Mouse (Mus musculus) kidney, adult 2 months (tissue): ENCODE measurements around the gene Pla2g5. TPM values are rescaled to one million over a fixed set of nuclear protein-coding genes. Genes with fewer than 3 reads are reported as not detected.

Experiments used
- DNase-seq: peaks from one replicate; pipeline ENCODE4 v3.0.0; 2021
- H3K27ac ChIP-seq: fragments of 200-500 bp; 2 replicates; pipeline ENCODE4 v1.5.1; 2012; ENCODE audit warnings: low read depth, low read length, control low read depth, inconsistent platforms; ENCODE audit not compliant: insufficient read depth
- H3K27me3 ChIP-seq: fragments of 200-500 bp; replicated peaks from 2 replicates; pipeline ENCODE4 v1.6.1; 2012; ENCODE audit warnings: mild to moderate bottlenecking, moderate library complexity, low read length, inconsistent platforms; ENCODE audit not compliant: control insufficient read depth, insufficient read depth
- H3K36me3 ChIP-seq: fragments of 200-500 bp; 2 replicates; pipeline ENCODE4 v1.6.1; 2012; ENCODE audit warnings: mild to moderate bottlenecking, moderate library complexity, low read length, inconsistent platforms; ENCODE audit not compliant: control insufficient read depth, insufficient read depth
- H3K4me1 ChIP-seq: fragments of 200-500 bp; 2 replicates; pipeline ENCODE4 v1.6.1; 2011; ENCODE audit warnings: low read length; ENCODE audit not compliant: control insufficient read depth, insufficient read depth
- H3K4me3 ChIP-seq: fragments of 200-500 bp; 2 replicates; pipeline ENCODE4 v1.5.1; 2011; ENCODE audit warnings: mild to moderate bottlenecking, low read depth, low read length, control low read depth; ENCODE audit not compliant: insufficient read depth
- CTCF ChIP-seq: fragments of 200-500 bp; conservative IDR thresholded peaks from 2 replicates; pipeline ENCODE4 v1.5.1; 2011; ENCODE audit warnings: low read depth, mild to moderate bottlenecking, control low read depth, low read length, moderate library complexity, mixed read lengths; ENCODE audit not compliant: insufficient read depth, insufficient read length
- POLR2A ChIP-seq: fragments of 200-500 bp; IDR thresholded peaks from one replicate; pipeline ENCODE4 v1.6.1; 2011; ENCODE audit warnings: low read depth, low read length, control low read depth
- WGBS: fragments of 180-500 bp; shearing (Covaris S2); methylation state at CpG from one replicate; pipeline ENCODE4 v1.1.7; 2018; 5-methylcytosine and 5-hydroxymethylcytosine counted together
- polyA plus RNA-seq: library from polyadenylated mRNA; depleted of rRNA; stranded (reverse); fragments of >200 nt; gene quantifications from 2 replicates; pipeline ENCODE4 v1.2.3, GENCODE M21; 2012; rRNA removed

Gene Pla2g5
- polyA plus RNA-seq, 1 experiment, result 63.0 TPM

DNA sequence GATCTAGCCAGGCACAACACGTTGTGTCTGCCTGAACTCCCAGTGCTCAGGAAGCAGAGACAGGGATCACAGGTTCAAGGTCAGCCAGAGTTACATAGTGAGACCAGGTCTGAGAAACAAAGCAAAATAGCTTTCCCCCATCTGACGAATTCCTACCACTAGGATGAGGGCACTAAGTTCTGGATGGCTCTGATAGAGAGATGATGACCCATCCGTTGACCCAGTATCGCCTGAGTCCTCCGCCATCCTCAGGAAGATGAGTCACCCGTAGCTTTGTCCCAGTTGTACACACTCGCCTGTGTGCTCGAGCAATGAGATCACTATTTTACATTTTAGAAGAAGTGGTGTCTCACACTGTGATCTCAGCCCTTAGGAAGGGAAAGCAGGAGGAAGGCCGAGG, 101.0 kb downstream of the Pla2g5 start:
- H3K27me3 ChIP-seq, result no peaks in the 10 kb centered on the region
- H3K36me3 ChIP-seq, result no peaks in the 10 kb centered on the region
- no peak for DNase-seq
- H3K27ac ChIP-seq, result no peak overlapping the region
- 58% methylated on average over 9 of the region's 9 CpGs for WGBS
- no peaks in the 10 kb centered on the region for H3K4me1 ChIP-seq
- no peak overlapping the region for H3K4me3 ChIP-seq
- TF ChIP-seq CTCF (no peak), POLR2A (no peak)

DNA sequence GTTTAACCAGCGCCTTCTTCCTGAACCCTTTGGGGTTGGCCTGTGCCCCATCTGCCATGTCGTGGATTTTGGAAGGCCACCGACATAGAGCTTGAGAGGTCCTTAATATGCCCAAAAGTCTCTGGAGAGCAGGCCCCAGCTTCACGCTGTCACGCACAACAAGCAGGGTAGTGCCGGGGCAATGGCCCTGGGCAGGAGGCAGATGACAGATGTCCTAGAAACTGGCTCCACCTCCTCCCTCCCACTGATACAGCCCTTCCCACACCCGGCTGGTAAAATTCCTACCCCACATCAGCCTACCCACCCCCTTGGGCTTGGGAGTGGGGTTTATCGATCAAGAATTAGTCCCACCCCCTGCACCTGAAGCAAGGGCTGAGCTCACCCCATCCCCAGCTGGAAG, 105.9 kb downstream of the Pla2g5 start, which contains the start of gene Pla2g2f:
Gene Pla2g2f, minus strand, starts transcription at position 211 of the 400 bp plus-strand sequence.
- 78% methylated on average over 8 of the region's 8 CpGs for WGBS

DNA sequence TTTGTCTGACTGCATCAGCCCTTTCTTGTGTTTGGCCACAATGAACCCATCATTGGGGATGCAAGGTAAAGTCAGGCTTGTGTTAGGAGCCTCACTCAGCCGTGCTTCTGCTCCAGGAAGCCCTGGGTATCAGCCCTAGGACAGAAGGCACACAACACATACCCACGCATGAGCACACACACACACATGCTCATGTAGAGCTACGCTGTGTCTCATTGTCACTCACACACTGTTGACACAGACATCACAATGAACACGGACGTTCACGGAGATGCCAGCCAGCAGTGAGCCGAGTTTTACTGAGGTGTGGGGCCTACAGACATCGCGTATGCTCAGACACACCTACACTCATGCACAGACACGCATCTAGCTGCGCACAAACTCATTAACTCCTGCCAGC, 107.3 kb downstream of the Pla2g5 start:
- DNase-seq, result no peak
- no peaks in the 10 kb centered on the region for H3K4me1 ChIP-seq
- no peak overlapping the region for H3K27ac ChIP-seq
- H3K36me3 ChIP-seq, result no peaks in the 10 kb centered on the region
- WGBS, result 87% methylated on average over 11 of the region's 11 CpGs
- H3K27me3 ChIP-seq, result no peaks in the 10 kb centered on the region
- no peak for TF ChIP-seq CTCF
- no peak for TF ChIP-seq POLR2A
- H3K4me3 ChIP-seq, result no peak overlapping the region

More for the DNA sequence above, 105.9 kb downstream of the Pla2g5 start, which contains the start of gene Pla2g2f:
- Histone ChIP-seq H3K4me1 (no peaks in the 10 kb centered on the region), H3K4me3 (no peak within 1 kb of the TSS), H3K36me3 (no peaks in the 10 kb centered on the region), H3K27me3 (no peaks in the 10 kb centered on the region), H3K27ac (no peak within 1 kb of the TSS)
- DNase-seq, result no peak
- no peak for TF ChIP-seq CTCF

DNA sequence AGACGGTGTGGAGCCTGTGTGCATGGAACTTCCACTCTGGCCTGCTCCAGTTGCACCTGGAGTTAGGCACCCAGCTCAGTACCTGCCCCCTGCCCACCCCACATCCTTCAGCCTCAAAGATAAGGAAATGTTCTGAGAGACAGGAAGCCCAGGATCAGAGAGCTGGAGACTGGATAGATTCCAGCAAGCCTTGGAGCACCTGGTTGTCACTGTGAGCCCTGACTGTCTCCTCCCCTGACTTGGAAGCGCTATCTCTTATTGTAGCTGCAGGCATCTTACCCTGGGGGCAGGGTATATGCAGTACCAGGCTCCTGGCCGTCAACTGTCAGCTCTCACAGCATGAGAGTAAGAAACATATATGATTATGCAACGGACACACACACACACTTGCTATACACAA, 107.8 kb downstream of the Pla2g5 start:
- Histone ChIP-seq H3K4me3 (no peak overlapping the region), H3K4me1 (no peaks in the 10 kb centered on the region), H3K27me3 (no peaks in the 10 kb centered on the region), H3K27ac (no peak overlapping the region), H3K36me3 (no peaks in the 10 kb centered on the region)
- DNase-seq, result no peak
- WGBS, result 71% methylated on average over 4 of the region's 4 CpGs
- TF ChIP-seq POLR2A (no peak), CTCF (no peak)

DNA sequence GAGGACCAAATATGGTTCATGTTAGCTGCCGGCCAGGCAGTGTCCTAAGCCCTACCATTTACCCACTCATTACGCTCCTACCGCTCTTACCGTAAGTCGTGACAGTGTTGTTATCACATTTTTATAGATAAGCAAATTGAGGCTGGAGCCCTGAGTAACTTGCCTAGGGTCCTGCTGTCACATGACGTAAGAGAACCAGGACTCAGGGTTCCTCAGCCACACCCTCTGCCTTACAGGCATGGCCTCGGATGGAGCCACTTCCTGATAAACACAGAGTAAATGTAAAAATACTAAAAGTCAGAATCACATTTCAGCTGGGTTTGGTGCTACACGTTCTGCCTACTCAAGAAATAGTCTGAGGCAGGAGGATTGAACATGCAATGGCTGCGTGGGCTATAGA, 108.8 kb downstream of the Pla2g5 start:
- Histone ChIP-seq H3K27me3 (no peaks in the 10 kb centered on the region), H3K27ac (no peak overlapping the region), H3K36me3 (no peaks in the 10 kb centered on the region), H3K4me3 (no peak overlapping the region), H3K4me1 (no peaks in the 10 kb centered on the region)
- DNase-seq, result no peak
- TF ChIP-seq CTCF (no peak), POLR2A (no peak)
- WGBS, result 86% methylated on average over 9 of the region's 9 CpGs

DNA sequence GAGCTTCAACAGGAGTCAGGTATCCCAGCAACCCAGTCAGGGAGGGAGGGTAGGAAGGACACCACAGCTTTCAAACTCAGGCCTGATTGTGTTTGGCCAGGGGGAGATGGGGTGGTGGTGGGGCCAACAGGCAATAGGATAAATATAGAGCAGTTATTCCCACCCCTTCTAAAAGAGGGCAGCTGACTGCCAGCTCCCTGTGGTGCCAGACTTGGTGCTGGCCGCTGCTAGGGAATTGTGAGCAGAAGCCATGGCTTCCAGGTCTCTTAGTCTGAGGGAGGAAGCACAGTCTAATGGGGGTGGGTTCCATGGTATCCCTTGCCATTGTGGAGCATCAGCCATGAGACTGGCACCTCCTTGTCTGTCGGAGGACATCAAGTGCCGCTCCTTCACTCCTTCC, 109.7 kb downstream of the Pla2g5 start:
- Histone ChIP-seq H3K27me3 (no peaks in the 10 kb centered on the region), H3K4me1 (no peaks in the 10 kb centered on the region), H3K27ac (no peak overlapping the region), H3K4me3 (no peak overlapping the region), H3K36me3 (no peaks in the 10 kb centered on the region)
- TF ChIP-seq CTCF (no peak), POLR2A (no peak)
- no peak for DNase-seq
- 95% methylated on average over 3 of the region's 3 CpGs for WGBS

DNA sequence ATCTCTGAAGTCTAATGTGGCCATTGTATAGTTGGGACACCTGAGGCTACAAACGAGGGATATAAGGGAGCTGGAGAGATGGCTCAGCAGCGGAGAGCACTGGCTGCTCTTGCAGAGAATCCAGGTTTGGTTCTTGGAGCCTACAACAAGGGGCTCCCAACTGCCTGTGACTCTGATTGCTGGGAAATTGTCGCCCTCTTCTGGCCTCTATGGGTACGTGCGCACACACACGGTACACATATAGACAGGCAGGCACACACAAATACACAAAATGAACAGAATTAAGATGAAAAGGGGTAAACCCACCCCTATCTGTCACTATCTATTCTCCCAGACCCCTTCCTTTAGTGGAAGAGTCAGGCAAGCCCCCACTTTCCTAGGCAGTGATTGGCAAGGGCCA, 110.7 kb downstream of the Pla2g5 start:
- H3K36me3 ChIP-seq, result no peaks in the 10 kb centered on the region
- H3K27ac ChIP-seq, result no peak overlapping the region
- no peak for TF ChIP-seq CTCF
- no peak for TF ChIP-seq POLR2A
- no peaks in the 10 kb centered on the region for H3K4me1 ChIP-seq
- H3K4me3 ChIP-seq, result no peak overlapping the region
- DNase-seq, result no peak
- no peaks in the 10 kb centered on the region for H3K27me3 ChIP-seq
- 97% methylated on average over 6 of the region's 6 CpGs for WGBS

Other genes with a start within 250 kb of the Pla2g5 start
- 0.08 TPM in 1 of 2 replicates, not detected in the other for gene Vwa5b1, start 227.6 kb downstream of the Pla2g5 start, polyA plus RNA-seq
- 0.87 and 1.2 TPM in 2 replicates for gene Pla2g2c, start 138.7 kb downstream of the Pla2g5 start, polyA plus RNA-seq
- gene Ubxn10, start 126.3 kb downstream of the Pla2g5 start, polyA plus RNA-seq, result 5.6 and 6.8 TPM in 2 replicates
- 0.03 TPM in 1 of 2 replicates, not detected in the other for gene Pla2g2f, start 105.9 kb downstream of the Pla2g5 start, polyA plus RNA-seq
- gene Pla2g2d, start 87.7 kb downstream of the Pla2g5 start, polyA plus RNA-seq, result 0.64 and 8.4 TPM in 2 replicates
- not detected in 2 replicates for gene Gm13030, start 10.5 kb upstream of the Pla2g5 start, polyA plus RNA-seq
- gene Pla2g2e, start 14.5 kb upstream of the Pla2g5 start, polyA plus RNA-seq, result 0.11 TPM in 1 of 2 replicates, not detected in the other
- gene Otud3, start 50.5 kb upstream of the Pla2g5 start, polyA plus RNA-seq, result 8.3 and 8.4 TPM in 2 replicates
- gene Rnf186, start 103.6 kb upstream of the Pla2g5 start, polyA plus RNA-seq, result 126 and 171 TPM in 2 replicates
- 19.6 and 22.4 TPM in 2 replicates for gene Tmco4, start 109.4 kb upstream of the Pla2g5 start, polyA plus RNA-seq
- gene Htr6, start 212.1 kb upstream of the Pla2g5 start, polyA plus RNA-seq, result not detected in 2 replicates
- 35.7 and 42.9 TPM in 2 replicates for gene Nbl1, start 229.5 kb upstream of the Pla2g5 start, polyA plus RNA-seq